Mouse (Mus musculus) bone marrow, adult 2 months (tissue): Measurements from ENCODE around the gene Inpp4b. TPM values are rescaled to one million over a fixed set of nuclear protein-coding genes. Genes with fewer than 3 reads are reported as not detected.

ENCODE experiments used
- H3K27ac ChIP-seq: fragments of 200-500 bp; 2 replicates; pipeline ENCODE4 v1.5.1; 2012; ENCODE audit warnings: low read depth, mild to moderate bottlenecking, control low read depth, inconsistent platforms, low read length; ENCODE audit not compliant: control insufficient read depth, poor library complexity, insufficient read depth
- H3K4me1 ChIP-seq: fragments of 200-500 bp; 2 replicates; pipeline ENCODE4 v1.6.1; 2011; ENCODE audit warnings: low read length; ENCODE audit not compliant: control insufficient read depth, insufficient read depth
- H3K4me3 ChIP-seq: fragments of 200-500 bp; replicated peaks from 2 replicates; pipeline ENCODE3; 2011; ENCODE audit warnings: mild to moderate bottlenecking, low read depth, low read length, control low read depth; ENCODE audit not compliant: control insufficient read depth
- CTCF ChIP-seq: fragments of 200-500 bp; IDR thresholded peaks from 2 replicates; pipeline ENCODE4 v1.5.1; 2011; ENCODE audit warnings: low read length, control low read depth; ENCODE audit not compliant: control insufficient read depth, insufficient read depth
- POLR2A ChIP-seq: fragments of 200-500 bp; IDR thresholded peaks from 2 replicates; pipeline ENCODE4 v1.6.1; 2011; ENCODE audit warnings: low read depth, mild to moderate bottlenecking, control low read depth, low read length, borderline replicate concordance; ENCODE audit not compliant: control insufficient read depth
- WGBS: fragments of 180-500 bp; shearing (Covaris S2); methylation state at CpG from one replicate; pipeline ENCODE4 v1.1.7; 2018; 5-methylcytosine and 5-hydroxymethylcytosine counted together
- polyA plus RNA-seq: library from polyadenylated mRNA; stranded (reverse); fragments of >200 nt; gene quantifications from 2 replicates; pipeline ENCODE4 v1.2.4, GENCODE M21; 2011; ENCODE audit warnings: low replicate concordance; ENCODE audit not compliant: missing spikeins, insufficient read depth, insufficient read length

Inpp4b gene
- polyA plus RNA-seq, 1 experiment, result 4.8 TPM

DNA sequence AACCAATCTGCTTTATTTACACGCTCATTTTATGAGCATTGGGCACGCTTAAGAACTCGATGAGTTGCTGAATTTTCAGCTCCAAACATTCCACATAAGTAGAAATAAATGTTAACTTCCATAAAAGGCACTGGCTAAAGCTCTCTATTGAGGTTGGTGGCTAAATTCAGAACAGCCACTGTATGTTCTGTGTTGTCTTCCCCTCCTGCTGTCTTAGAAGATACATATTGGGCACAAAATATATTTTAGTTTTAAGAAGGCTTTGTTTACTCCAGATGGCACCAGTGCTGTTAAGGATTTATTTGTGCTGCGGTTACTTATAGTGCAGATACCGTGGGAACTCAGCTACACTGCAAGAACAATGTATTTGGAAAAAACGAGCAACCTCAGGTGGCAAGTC is 15.8 kb downstream of the Inpp4b start:
- WGBS, result 81% methylated on average over 6 of the region's 6 CpGs
- Histone ChIP-seq H3K4me1 (no peaks in the 10 kb centered on the region), H3K4me3 (no peak overlapping the region), H3K27ac (no peak overlapping the region)
- TF ChIP-seq CTCF (no peak), POLR2A (no peak)

DNA sequence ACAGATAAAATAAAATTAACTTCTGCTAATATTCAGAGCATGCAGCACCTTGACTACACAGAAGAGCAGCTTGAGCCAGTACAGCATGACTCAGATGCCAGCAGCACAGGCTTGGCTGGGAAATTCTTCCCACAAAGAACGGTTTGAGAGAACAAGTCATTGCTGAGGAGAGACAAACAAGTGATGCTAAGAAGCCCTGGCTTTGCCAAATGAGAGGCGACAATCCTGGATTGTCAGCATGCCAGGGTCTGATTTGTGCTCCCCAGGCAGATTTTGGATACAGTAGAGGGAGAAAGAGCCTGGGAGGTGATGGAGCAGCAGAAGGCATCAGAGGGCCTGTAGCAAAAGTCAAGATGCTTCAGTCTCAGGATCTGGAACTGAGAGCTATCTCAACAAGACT is 18.2 kb downstream of the Inpp4b start:
- 84% methylated on average over 2 of the region's 2 CpGs for WGBS
- Histone ChIP-seq H3K4me1 (no peaks in the 10 kb centered on the region), H3K4me3 (no peak overlapping the region), H3K27ac (no peak overlapping the region)
- TF ChIP-seq CTCF (no peak), POLR2A (no peak)

DNA sequence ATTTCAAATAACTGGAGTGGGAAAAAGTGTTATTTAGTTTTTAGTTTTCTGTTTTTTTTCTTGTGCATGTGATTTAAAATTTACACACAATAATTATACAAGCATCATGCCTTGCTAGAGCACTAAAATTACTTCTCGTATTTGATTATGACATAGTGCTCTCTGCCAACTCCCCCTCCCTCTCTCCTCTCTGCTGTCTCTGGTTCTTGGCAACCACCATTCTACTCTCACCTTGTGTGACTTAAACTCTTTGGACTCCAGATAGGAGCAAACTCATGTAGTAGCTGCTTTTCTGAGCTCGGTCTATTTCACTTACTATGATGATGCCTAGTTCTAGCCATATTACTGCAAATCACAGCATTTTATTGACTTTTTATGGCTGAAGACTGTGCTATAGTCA is 18.8 kb downstream of the Inpp4b start:
- no peaks in the 10 kb centered on the region for H3K4me1 ChIP-seq

DNA sequence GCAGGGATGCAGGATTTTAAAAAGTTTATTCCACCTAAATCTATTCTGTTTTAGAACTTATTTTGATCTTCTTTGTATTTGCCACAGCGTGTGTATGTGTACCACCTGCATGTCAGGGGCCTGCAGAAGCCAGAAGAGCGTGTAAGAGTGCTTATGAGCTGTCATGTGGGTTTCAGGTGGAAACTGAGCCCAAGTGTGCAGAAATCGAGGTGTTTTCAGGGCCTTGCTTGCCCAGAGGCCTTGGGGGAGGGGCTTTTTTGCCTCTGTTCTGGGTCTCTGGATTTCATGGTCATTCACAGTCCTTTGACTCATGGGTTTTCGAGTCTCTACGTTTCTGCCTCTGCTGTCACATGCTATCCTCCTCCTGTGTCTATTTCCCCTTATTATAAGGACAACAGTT is 28.3 kb downstream of the Inpp4b start:
- TF ChIP-seq CTCF (no peak), POLR2A (no peak)
- H3K4me1 ChIP-seq, result no peaks in the 10 kb centered on the region; the same call in 1 of the 2 replicates
- H3K27ac ChIP-seq, result no peak overlapping the region
- WGBS, result 73% methylated on average over 5 of the region's 5 CpGs
- H3K4me3 ChIP-seq, result no peak overlapping the region

More for the DNA sequence above, 18.8 kb downstream of the Inpp4b start:
- no peak overlapping the region for H3K4me3 ChIP-seq
- WGBS, result 78% methylated on average over 2 of the region's 2 CpGs
- H3K27ac ChIP-seq, result no peak overlapping the region
- TF ChIP-seq CTCF (no peak), POLR2A (no peak)

DNA sequence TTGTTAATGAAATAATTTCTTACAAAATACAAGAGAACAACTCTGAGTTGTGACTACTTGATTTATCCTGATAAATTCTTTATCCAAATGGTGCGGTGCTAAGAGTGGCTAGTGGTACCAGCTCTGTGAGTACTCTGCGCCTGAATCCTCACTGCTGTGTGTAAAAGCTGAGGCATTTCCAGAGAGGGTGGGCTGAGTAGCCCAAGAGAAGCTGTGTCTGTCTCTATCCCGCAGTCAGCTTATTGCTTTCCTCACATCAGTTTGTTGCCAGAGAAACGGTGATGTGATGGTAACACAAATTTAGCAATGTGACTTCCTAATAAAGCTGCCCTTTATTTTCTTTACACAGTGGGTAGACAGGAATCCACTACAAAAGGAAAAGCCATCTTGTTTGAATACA is 29.5 kb downstream of the Inpp4b start:
- 87% methylated on average over 4 of the region's 4 CpGs for WGBS
- TF ChIP-seq CTCF, result no peak
- TF ChIP-seq POLR2A, result no peak

DNA sequence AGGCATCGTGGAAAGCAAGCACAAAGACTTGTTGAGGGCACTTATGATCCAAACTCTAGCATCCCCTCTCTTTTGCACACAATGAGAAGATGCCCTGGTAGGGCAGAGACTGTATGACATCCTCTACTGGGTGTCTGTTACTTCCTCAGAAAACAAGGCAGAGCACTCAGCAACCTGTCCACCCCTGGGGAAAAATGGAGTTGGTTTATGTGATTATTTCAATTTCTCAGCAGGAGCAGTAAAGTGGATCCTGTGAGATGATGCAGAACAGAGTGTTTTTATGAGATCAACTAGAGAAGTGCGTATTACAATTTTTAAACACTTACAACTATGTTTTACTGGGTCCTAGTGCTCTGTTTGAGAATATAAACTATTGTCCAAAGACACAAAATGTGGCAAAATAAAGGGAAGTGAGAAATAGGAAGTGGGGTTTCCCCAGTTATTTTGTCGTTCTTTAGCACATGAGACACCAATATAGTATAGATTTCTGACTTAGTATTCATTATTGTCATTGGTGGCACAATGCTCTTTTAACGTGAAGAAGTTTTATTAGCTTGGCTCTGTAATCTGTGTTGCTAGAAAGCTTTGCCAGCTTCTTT is 32.6 kb downstream of the Inpp4b start:
- 38% methylated on average over 4 of the region's 4 CpGs for WGBS
- H3K4me1 ChIP-seq, result no peaks in the 10 kb centered on the region; the same call in 1 of the 2 replicates
- H3K27ac ChIP-seq, result no peak overlapping the region
- H3K4me3 ChIP-seq, result no peak overlapping the region
- TF ChIP-seq POLR2A (no peak), CTCF (no peak)

More for the DNA sequence above, 29.5 kb downstream of the Inpp4b start:
- Histone ChIP-seq H3K4me3 (no peak overlapping the region), H3K27ac (no peak overlapping the region), H3K4me1 (no peaks in the 10 kb centered on the region; the same call in 1 of the 2 replicates)

DNA sequence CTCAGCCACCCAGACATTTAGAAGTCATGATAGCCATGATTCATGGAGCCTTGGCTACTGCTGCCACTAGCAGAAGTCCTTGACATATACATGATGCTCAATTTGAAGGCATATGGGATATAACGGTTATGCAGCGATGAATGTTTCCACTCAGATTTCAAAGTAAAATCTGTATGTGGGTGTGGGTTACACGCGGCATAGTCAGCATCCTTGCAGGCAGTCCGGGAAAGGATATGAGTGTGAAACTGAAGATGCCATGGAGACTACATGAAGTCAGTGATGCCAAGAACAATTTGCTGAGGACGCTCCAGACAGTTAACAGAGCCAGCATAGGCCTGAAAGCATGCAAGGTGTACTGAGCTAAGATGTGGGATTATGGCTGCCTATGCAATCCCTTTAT is 46.6 kb downstream of the Inpp4b start:
- Histone ChIP-seq H3K4me1 (no peaks in the 10 kb centered on the region), H3K4me3 (no peak overlapping the region), H3K27ac (no peak overlapping the region)
- TF ChIP-seq POLR2A (no peak), CTCF (no peak)
- 87% methylated on average over 6 of the region's 6 CpGs for WGBS

DNA sequence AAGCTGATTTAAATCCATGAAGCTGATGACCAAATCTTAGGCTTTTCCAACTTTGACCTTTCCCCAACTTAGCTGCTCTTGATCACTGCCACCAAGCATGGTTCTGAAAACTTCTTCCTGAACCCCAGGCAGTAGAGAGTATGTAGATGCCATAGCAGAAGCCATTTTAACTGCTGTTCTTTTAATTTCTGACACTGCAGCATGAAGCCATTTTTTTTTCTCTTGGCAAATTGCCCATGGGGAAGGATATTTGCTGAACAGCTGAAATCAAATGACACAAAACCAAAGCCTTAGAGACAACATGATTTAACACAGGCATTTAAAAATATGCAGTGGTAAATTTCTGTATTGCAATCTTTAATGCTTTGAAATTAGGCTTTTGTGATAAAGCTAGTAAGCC is 56.7 kb downstream of the Inpp4b start:
- Histone ChIP-seq H3K27ac (no peak overlapping the region), H3K4me1 (no peaks in the 10 kb centered on the region), H3K4me3 (no peak overlapping the region)
- no peak for TF ChIP-seq CTCF
- TF ChIP-seq POLR2A, result no peak

DNA sequence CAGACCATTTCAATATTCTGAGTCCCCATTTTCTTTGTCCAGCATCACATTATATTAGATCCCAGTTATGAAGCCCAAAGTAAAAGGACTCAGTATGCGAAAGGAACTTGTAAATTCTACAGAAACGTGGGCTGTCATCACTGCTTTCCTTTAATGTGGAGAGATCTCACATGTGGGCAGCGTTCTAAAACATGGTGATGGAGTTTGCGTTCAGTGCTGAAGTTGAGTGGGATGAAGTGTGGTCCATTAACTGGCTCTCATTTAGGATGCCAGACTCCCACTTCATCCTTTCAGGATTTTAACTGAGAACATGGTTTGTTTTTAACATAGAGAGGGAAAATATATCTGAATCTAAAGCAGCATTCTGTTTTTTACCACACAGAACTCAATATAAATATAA is 57.1 kb downstream of the Inpp4b start:
- Histone ChIP-seq H3K27ac (no peak overlapping the region), H3K4me1 (no peaks in the 10 kb centered on the region), H3K4me3 (no peak overlapping the region)
- 81% methylated on average over 4 of the region's 4 CpGs for WGBS
- no peak for TF ChIP-seq POLR2A
- TF ChIP-seq CTCF, result no peak

DNA sequence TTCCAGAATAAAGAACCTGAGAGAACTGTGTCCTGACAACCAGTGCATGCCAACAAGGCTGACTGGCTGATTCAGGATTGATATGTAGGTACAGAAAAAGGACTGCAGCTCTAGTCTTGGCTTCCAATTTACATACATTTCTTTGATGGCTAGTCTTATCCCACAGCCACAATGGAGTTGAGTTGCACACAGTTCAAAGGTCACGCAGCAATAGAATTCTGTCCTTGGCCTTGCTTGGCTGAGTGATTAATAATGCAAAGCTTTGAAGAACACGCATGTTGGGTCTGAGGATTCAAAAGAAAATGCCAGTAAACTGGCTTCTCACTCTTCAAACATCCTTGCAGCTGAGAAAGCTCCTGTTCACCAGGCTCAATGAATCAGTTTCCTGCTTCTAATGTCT is 70.4 kb downstream of the Inpp4b start:
- Histone ChIP-seq H3K4me1 (no peaks in the 10 kb centered on the region), H3K27ac (no peak overlapping the region), H3K4me3 (no peak overlapping the region)
- 82% methylated on average over 2 of the region's 2 CpGs for WGBS
- TF ChIP-seq CTCF, result no peak
- no peak for TF ChIP-seq POLR2A
